Comparison of ENCODE assay signal across 10 mouse cellular contexts in the genomic region with DNA sequence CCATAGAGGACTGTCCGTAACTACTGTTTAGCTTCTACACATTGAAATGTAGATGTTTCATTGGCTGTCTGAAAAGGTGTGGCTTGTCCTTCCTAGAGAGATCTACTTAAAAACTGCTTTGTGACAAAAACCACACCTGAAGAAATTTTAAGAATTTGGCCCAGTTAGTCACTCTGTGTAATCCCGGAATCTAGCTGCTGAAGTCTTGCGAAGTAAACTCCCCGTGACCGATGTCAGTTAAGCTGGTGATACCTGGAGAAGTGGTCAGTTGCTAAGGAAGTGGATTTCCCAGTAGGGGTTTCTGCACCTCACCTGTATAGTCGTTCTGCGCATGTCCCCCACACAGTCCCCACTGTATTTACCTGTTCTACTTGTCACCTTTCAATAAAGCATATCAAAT. TPM values are rescaled to one million over a fixed set of nuclear protein-coding genes. Genes with fewer than 3 reads are reported as not detected.
A peak's percentile ranks its signal among the peaks of the same experiment; 100 is the strongest.
DNase-seq lines count a peak whose midpoint lies in the region; ATAC-seq lines count a peak whose summit lies in the region.
"Had no signal": no experiment of that assay in that cellular context is flagged by ENCODE, and none has a peak within 500 bp of the region (broad histone marks: within the 10 kb centered on the region; RNA-seq: fewer than 3 reads in every experiment).

No protein-coding gene starts in this region.

- DNase-seq in heart, postnatal 36 days, result no peak
- no peak for DNase-seq in embryonic facial prominence, embryonic 10.5 days (ENCODE audit: low spot score)
- no peak for DNase-seq in hindbrain, embryonic 14.5 days (ENCODE audit: low spot score)
- no peak for DNase-seq in midbrain, embryonic 11.5 days (ENCODE audit: low spot score, missing footprints)
- no peak for DNase-seq in cerebellum, postnatal 14 days
- DNase-seq in left cerebral cortex, adult 9 months (ENCODE audit: low spot score in 2 of 2), result no peak
- DNase-seq in spleen, postnatal 14 days (ENCODE audit: low spot score in 2 of 2), result no peak
- DNase-seq: thymus, postnatal 36 days had no signal

- H3K9ac ChIP-seq in heart, embryonic 16.5 days (ENCODE audit: low read length), result peak overlapping the region; percentile 85; the same call in 1 of the 2 replicates
- H3K9ac ChIP-seq in hindbrain, embryonic 14.5 days, result peak overlapping the region; percentile 99
- no peak overlapping the region for H3K9ac ChIP-seq in midbrain, embryonic 11.5 days (ENCODE audit: low read length)

- peak overlapping the region; percentile 79 for H3K4me3 ChIP-seq in heart, embryonic 16.5 days (ENCODE audit: low read length)
- peak overlapping the region; percentile 86 for H3K4me3 ChIP-seq in embryonic facial prominence, embryonic 10.5 days
- H3K4me3 ChIP-seq in hindbrain, embryonic 14.5 days (replicated peaks; ENCODE audit: low read length), result peak overlapping the region; percentile 78
- no peak overlapping the region for H3K4me3 ChIP-seq in midbrain, embryonic 11.5 days (ENCODE audit: low read depth, low read length)

- no peaks in the 10 kb centered on the region for H3K9me3 ChIP-seq in heart, embryonic 16.5 days (replicated peaks; ENCODE audit: control insufficient read depth, low read length)
- no peaks in the 10 kb centered on the region; the same call in 1 of the 2 replicates for H3K9me3 ChIP-seq in embryonic facial prominence, embryonic 10.5 days
- no peaks in the 10 kb centered on the region for H3K9me3 ChIP-seq in hindbrain, embryonic 14.5 days (ENCODE audit: control insufficient read depth, low read length)
- H3K9me3 ChIP-seq in midbrain, embryonic 11.5 days (ENCODE audit: control insufficient read depth, low read length), result no peaks in the 10 kb centered on the region

- H3K4me2 ChIP-seq in heart, embryonic 16.5 days (ENCODE audit: low read depth, low read length), result peak overlapping the region; percentile 90
- peak overlapping the region; percentile 98 for H3K4me2 ChIP-seq in hindbrain, embryonic 14.5 days (replicated peaks)
- H3K4me2 ChIP-seq in midbrain, embryonic 11.5 days, result peak overlapping the region; percentile 2; the same call in 1 of the 2 replicates

- no peak for ATAC-seq in heart, embryonic 16.5 days (replicated peaks; ENCODE audit: extremely low read depth, insufficient read depth, low FRiP score)
- ATAC-seq in hindbrain, embryonic 14.5 days (ENCODE audit: low FRiP score), result no peak
- no peak for ATAC-seq in midbrain, embryonic 11.5 days (ENCODE audit: low FRiP score)

- H3K4me1 ChIP-seq in heart, embryonic 16.5 days (ENCODE audit: control insufficient read depth, insufficient read depth, low read length), result peaks cover 23% of the 10 kb centered on the region
- peaks cover 30% of the 10 kb centered on the region for H3K4me1 ChIP-seq in embryonic facial prominence, embryonic 10.5 days
- peaks cover 27% of the 10 kb centered on the region for H3K4me1 ChIP-seq in hindbrain, embryonic 14.5 days (replicated peaks; ENCODE audit: control insufficient read depth, insufficient read depth, low read length)
- H3K4me1 ChIP-seq in midbrain, embryonic 11.5 days (ENCODE audit: control insufficient read depth, insufficient read depth, low read length), result peaks cover 7% of the 10 kb centered on the region

- H3K36me3 ChIP-seq in heart, embryonic 16.5 days (ENCODE audit: control insufficient read depth, insufficient read depth), result peaks cover 22% of the 10 kb centered on the region
- H3K36me3 ChIP-seq in embryonic facial prominence, embryonic 10.5 days (replicated peaks), result peaks cover 42% of the 10 kb centered on the region
- H3K36me3 ChIP-seq in hindbrain, embryonic 14.5 days (replicated peaks; ENCODE audit: control insufficient read depth, insufficient read depth), result peaks cover 25% of the 10 kb centered on the region
- peaks cover 5% of the 10 kb centered on the region; the same call in 1 of the 2 replicates for H3K36me3 ChIP-seq in midbrain, embryonic 11.5 days (ENCODE audit: control insufficient read depth, insufficient read depth, low read length)

- no peaks in the 10 kb centered on the region for H3K27me3 ChIP-seq in heart, embryonic 16.5 days (ENCODE audit: control insufficient read depth, insufficient read depth, low read length)
- H3K27me3 ChIP-seq in embryonic facial prominence, embryonic 10.5 days (replicated peaks; ENCODE audit: low read depth, poor library complexity, severe bottlenecking), result no peaks in the 10 kb centered on the region
- H3K27me3 ChIP-seq in hindbrain, embryonic 14.5 days (ENCODE audit: control insufficient read depth, insufficient read depth, low read length), result no peaks in the 10 kb centered on the region
- no peaks in the 10 kb centered on the region for H3K27me3 ChIP-seq in midbrain, embryonic 11.5 days (ENCODE audit: control insufficient read depth, insufficient read depth, low read length)

- WGBS in heart, embryonic 16.5 days, result 82% methylated on average over 7 of the region's 7 CpGs
- WGBS in embryonic facial prominence, embryonic 10.5 days, result 92% methylated on average over 7 of the region's 7 CpGs
- WGBS in hindbrain, embryonic 14.5 days, result 92% methylated on average over 7 of the region's 7 CpGs
- 90% methylated on average over 7 of the region's 7 CpGs for WGBS in midbrain, embryonic 11.5 days

- intact Hi-C loops in heart, postnatal 36 days (cut with DNase I), result loop anchor here (2.0 to 5.0 kb wide), 3 partner anchors 110 to 190 kb away; no protein-coding TSS in a partner anchor

- H3K27ac ChIP-seq in heart, embryonic 16.5 days (ENCODE audit: low read length), result no peak overlapping the region; the same call in 1 of the 2 replicates
- H3K27ac ChIP-seq in embryonic facial prominence, embryonic 10.5 days (replicated peaks), result no peak overlapping the region
- no peak overlapping the region for H3K27ac ChIP-seq in hindbrain, embryonic 14.5 days
- no peak overlapping the region for H3K27ac ChIP-seq in midbrain, embryonic 11.5 days (ENCODE audit: low read depth, low read length)

RNA-seq across cellular contexts. Expression of gene Serp2, which starts 49.3 kb away (rescaled TPM):
- 5.5 and 6.3 TPM in 2 replicates for polyA plus RNA-seq in heart, embryonic 16.5 days (2015; fragmentation: Nextera tagmentation; extraction: Ambion mirVana)
- total RNA-seq in heart, postnatal 36 days (2021), result under 1 TPM; 0.64 to 0.92 TPM
- 18.9 and 21.6 TPM in 2 replicates for polyA plus RNA-seq in embryonic facial prominence, embryonic 10.5 days (2016; fragmentation: Nextera tagmentation; extraction: Ambion mirVana)
- 217 and 222 TPM in 2 replicates for polyA plus RNA-seq in hindbrain, embryonic 14.5 days (2014; fragmentation: Nextera tagmentation; extraction: Ambion mirVana)
- 45.5 and 47.3 TPM in 2 replicates for polyA plus RNA-seq in midbrain, embryonic 11.5 days (2014; fragmentation: Nextera tagmentation; extraction: Ambion mirVana)
- total RNA-seq: CH12.LX had no signal

Comparison
In these comparisons a context has a peak if more than half of its experiments do, and no peak if none do; other contexts are left out.
1. H3K4me2 ChIP-seq: peak in every context shown above with its lines; median percentile 98 in hindbrain, embryonic 14.5 days; 90 in heart, embryonic 16.5 days; 2 in midbrain, embryonic 11.5 days.